Mouse (Mus musculus): ENCODE measurements around the gene Lpin3. TPM values are rescaled to one million over a fixed set of nuclear protein-coding genes. Genes with fewer than 3 reads are reported as not detected.

Lpin3 gene
- polyA plus RNA-seq, 1 experiment from 2014 or later, result 1.6 TPM

GRCm38 (mm10) chr2:160955331-160955730 is 74.9 kb downstream of the Lpin3 start:
- Histone ChIP-seq H3K27ac (no peak overlapping the region), H3K4me3 (no peak overlapping the region), H3K4me1 (peaks cover 8% of the 10 kb centered on the region; the same call in 1 of the 2 replicates), H3K36me3 (peaks cover 96% of the 10 kb centered on the region), H3K27me3 (ENCODE audit: low read depth, poor library complexity, severe bottlenecking) (no peaks in the 10 kb centered on the region), H3K9me3 (replicated peaks) (no peaks in the 10 kb centered on the region)
- DNase-seq (ENCODE audit: low spot score), result no peak
- WGBS, result 72% methylated on average over 7 of the region's 7 CpGs

Other genes with a start within 250 kb of the Lpin3 start
- gene Top1, start 234.8 kb upstream of the Lpin3 start, polyA plus RNA-seq (2016; fragmentation: Nextera tagmentation; extraction: Ambion mirVana), result 96.6 and 107 TPM in 2 replicates
- gene Plcg1, start 149.4 kb upstream of the Lpin3 start, polyA plus RNA-seq (2016; fragmentation: Nextera tagmentation; extraction: Ambion mirVana), result 76.7 and 93.9 TPM in 2 replicates
- gene Zhx3, start 7.7 kb upstream of the Lpin3 start, polyA plus RNA-seq (2016; fragmentation: Nextera tagmentation; extraction: Ambion mirVana), result 5.2 and 7.6 TPM in 2 replicates
- gene Emilin3, start 31.7 kb downstream of the Lpin3 start, polyA plus RNA-seq (2016; fragmentation: Nextera tagmentation; extraction: Ambion mirVana), result 2.6 and 4.9 TPM in 2 replicates
- 27.4 and 34.6 TPM in 2 replicates for gene Chd6, start 228.4 kb downstream of the Lpin3 start, polyA plus RNA-seq (2016; fragmentation: Nextera tagmentation; extraction: Ambion mirVana)